Mouse (Mus musculus): Measurements from ENCODE around the gene Prkg1. TPM values are rescaled to one million over a fixed set of nuclear protein-coding genes. Genes with fewer than 3 reads are reported as not detected.

Gene Prkg1
- polyA plus RNA-seq, 1 experiment from 2014 or later: 7.1 TPM

GRCm38 (mm10) chr19:31031596-31031995 is 733.2 kb downstream of the Prkg1 start:
- DNase-seq (ENCODE audit: low spot score): no peak
- WGBS: 69% methylated on average over 6 of the region's 6 CpGs
- H3K9me3 ChIP-seq (replicated peaks; ENCODE audit: control insufficient read depth, low read length): no peaks in the 10 kb centered on the region
- H3K9ac ChIP-seq (replicated peaks; ENCODE audit: low read length): no peak overlapping the region
- H3K36me3 ChIP-seq (replicated peaks; ENCODE audit: control insufficient read depth, insufficient read depth, low read depth, low read length): no peaks in the 10 kb centered on the region
- H3K27ac ChIP-seq (replicated peaks; ENCODE audit: low read depth, low read length): no peak overlapping the region
- H3K4me3 ChIP-seq (ENCODE audit: low read depth, low read length): no peak overlapping the region
- no peaks in the 10 kb centered on the region for H3K27me3 ChIP-seq (ENCODE audit: control insufficient read depth, insufficient read depth, low read length)
- ATAC-seq (replicated peaks; ENCODE audit: insufficient number of reproducible peaks, low FRiP score, low TSS enrichment, low read depth): no peak
- H3K4me1 ChIP-seq (ENCODE audit: control insufficient read depth, insufficient read depth, low read length): no peaks in the 10 kb centered on the region
- no peak overlapping the region for H3K4me2 ChIP-seq (ENCODE audit: low read depth, low read length)

- Histone ChIP-seq H3K27ac (replicated peaks; ENCODE audit: low read depth, low read length) (no peak overlapping the region), H3K4me2 (ENCODE audit: low read depth, low read length) (no peak overlapping the region), H3K36me3 (replicated peaks; ENCODE audit: control insufficient read depth, insufficient read depth, low read depth, low read length) (no peaks in the 10 kb centered on the region), H3K4me3 (ENCODE audit: low read depth, low read length) (no peak overlapping the region), H3K9me3 (replicated peaks; ENCODE audit: control insufficient read depth, low read length) (no peaks in the 10 kb centered on the region), H3K4me1 (ENCODE audit: control insufficient read depth, insufficient read depth, low read length) (no peaks in the 10 kb centered on the region), H3K27me3 (ENCODE audit: control insufficient read depth, insufficient read depth, low read length) (no peaks in the 10 kb centered on the region), H3K9ac (replicated peaks; ENCODE audit: low read length) (no peak overlapping the region)
- WGBS: 75% methylated on average over 5 of the region's 5 CpGs
- ATAC-seq (replicated peaks; ENCODE audit: insufficient number of reproducible peaks, low FRiP score, low TSS enrichment, low read depth) (no peak), DNase-seq (ENCODE audit: low spot score) (no peak)
Observed at GRCm38 (mm10) chr19:31026797-31027196, 738.0 kb downstream of the Prkg1 start.

- no peaks in the 10 kb centered on the region for H3K9me3 ChIP-seq (replicated peaks; ENCODE audit: control insufficient read depth, low read length)
- H3K4me2 ChIP-seq (ENCODE audit: low read depth, low read length): no peak overlapping the region
- H3K36me3 ChIP-seq (replicated peaks; ENCODE audit: control insufficient read depth, insufficient read depth, low read depth, low read length): no peaks in the 10 kb centered on the region
- no peak overlapping the region for H3K27ac ChIP-seq (replicated peaks; ENCODE audit: low read depth, low read length)
- DNase-seq (ENCODE audit: low spot score): no peak
- WGBS: 74% methylated on average over 3 of the region's 3 CpGs
- H3K4me1 ChIP-seq (ENCODE audit: control insufficient read depth, insufficient read depth, low read length): no peaks in the 10 kb centered on the region
- no peak overlapping the region for H3K4me3 ChIP-seq (ENCODE audit: low read depth, low read length)
- H3K27me3 ChIP-seq (ENCODE audit: control insufficient read depth, insufficient read depth, low read length): no peaks in the 10 kb centered on the region
- ATAC-seq (replicated peaks; ENCODE audit: insufficient number of reproducible peaks, low FRiP score, low TSS enrichment, low read depth): no peak
- H3K9ac ChIP-seq (replicated peaks; ENCODE audit: low read length): no peak overlapping the region
Observed at GRCm38 (mm10) chr19:31011528-31012133, 753.2 kb downstream of the Prkg1 start.

GRCm38 (mm10) chr19:30998572-30998971 is 766.3 kb downstream of the Prkg1 start:
- Histone ChIP-seq H3K9me3 (replicated peaks; ENCODE audit: control insufficient read depth, low read length) (no peaks in the 10 kb centered on the region), H3K27ac (replicated peaks; ENCODE audit: low read depth, low read length) (no peak overlapping the region), H3K4me2 (ENCODE audit: low read depth, low read length) (no peak overlapping the region), H3K36me3 (replicated peaks; ENCODE audit: control insufficient read depth, insufficient read depth, low read depth, low read length) (no peaks in the 10 kb centered on the region), H3K9ac (replicated peaks; ENCODE audit: low read length) (no peak overlapping the region), H3K4me3 (ENCODE audit: low read depth, low read length) (no peak overlapping the region), H3K27me3 (ENCODE audit: control insufficient read depth, insufficient read depth, low read length) (no peaks in the 10 kb centered on the region), H3K4me1 (ENCODE audit: control insufficient read depth, insufficient read depth, low read length) (no peaks in the 10 kb centered on the region)
- WGBS: 91% methylated on average over 2 of the region's 2 CpGs
- ATAC-seq (replicated peaks; ENCODE audit: insufficient number of reproducible peaks, low FRiP score, low TSS enrichment, low read depth) (no peak), DNase-seq (ENCODE audit: low spot score) (no peak)

- WGBS: 89% methylated on average over 4 of the region's 4 CpGs
- Histone ChIP-seq H3K9ac (replicated peaks; ENCODE audit: low read length) (no peak overlapping the region), H3K27me3 (ENCODE audit: control insufficient read depth, insufficient read depth, low read length) (no peaks in the 10 kb centered on the region), H3K27ac (replicated peaks; ENCODE audit: low read depth, low read length) (no peak overlapping the region), H3K4me3 (ENCODE audit: low read depth, low read length) (no peak overlapping the region), H3K4me1 (ENCODE audit: control insufficient read depth, insufficient read depth, low read length) (no peaks in the 10 kb centered on the region), H3K36me3 (replicated peaks; ENCODE audit: control insufficient read depth, insufficient read depth, low read depth, low read length) (no peaks in the 10 kb centered on the region), H3K9me3 (replicated peaks; ENCODE audit: control insufficient read depth, low read length) (no peaks in the 10 kb centered on the region), H3K4me2 (ENCODE audit: low read depth, low read length) (no peak overlapping the region)
- ATAC-seq (replicated peaks; ENCODE audit: insufficient number of reproducible peaks, low FRiP score, low TSS enrichment, low read depth) (no peak), DNase-seq (ENCODE audit: low spot score) (no peak)
Observed at GRCm38 (mm10) chr19:30990390-30990789, 774.4 kb downstream of the Prkg1 start.

GRCm38 (mm10) chr19:30982436-30982835 is 782.4 kb downstream of the Prkg1 start:
- H3K4me2 ChIP-seq (ENCODE audit: low read depth, low read length): no peak overlapping the region
- no peak overlapping the region for H3K9ac ChIP-seq (replicated peaks; ENCODE audit: low read length)
- H3K36me3 ChIP-seq (replicated peaks; ENCODE audit: control insufficient read depth, insufficient read depth, low read depth, low read length): no peaks in the 10 kb centered on the region
- WGBS: 91% methylated on average over 4 of the region's 4 CpGs
- no peaks in the 10 kb centered on the region for H3K9me3 ChIP-seq (replicated peaks; ENCODE audit: control insufficient read depth, low read length)
- ATAC-seq (replicated peaks; ENCODE audit: insufficient number of reproducible peaks, low FRiP score, low TSS enrichment, low read depth) (no peak), DNase-seq (ENCODE audit: low spot score) (no peak)
- no peak overlapping the region for H3K27ac ChIP-seq (replicated peaks; ENCODE audit: low read depth, low read length)
- H3K4me1 ChIP-seq (ENCODE audit: control insufficient read depth, insufficient read depth, low read length): no peaks in the 10 kb centered on the region
- no peak overlapping the region for H3K4me3 ChIP-seq (ENCODE audit: low read depth, low read length)
- H3K27me3 ChIP-seq (ENCODE audit: control insufficient read depth, insufficient read depth, low read length): no peaks in the 10 kb centered on the region

GRCm38 (mm10) chr19:30978096-30978495 is 786.7 kb downstream of the Prkg1 start:
- no peaks in the 10 kb centered on the region for H3K4me1 ChIP-seq (ENCODE audit: control insufficient read depth, insufficient read depth, low read length)
- H3K9ac ChIP-seq (replicated peaks; ENCODE audit: low read length): no peak overlapping the region
- H3K36me3 ChIP-seq (replicated peaks; ENCODE audit: control insufficient read depth, insufficient read depth, low read depth, low read length): no peaks in the 10 kb centered on the region
- H3K27ac ChIP-seq (replicated peaks; ENCODE audit: low read depth, low read length): no peak overlapping the region
- DNase-seq (ENCODE audit: low spot score) (no peak), ATAC-seq (replicated peaks; ENCODE audit: insufficient number of reproducible peaks, low FRiP score, low TSS enrichment, low read depth) (no peak)
- no peaks in the 10 kb centered on the region for H3K27me3 ChIP-seq (ENCODE audit: control insufficient read depth, insufficient read depth, low read length)
- no peak overlapping the region for H3K4me2 ChIP-seq (ENCODE audit: low read depth, low read length)
- H3K4me3 ChIP-seq (ENCODE audit: low read depth, low read length): no peak overlapping the region
- WGBS: 83% methylated on average over 4 of the region's 4 CpGs
- no peaks in the 10 kb centered on the region for H3K9me3 ChIP-seq (replicated peaks; ENCODE audit: control insufficient read depth, low read length)

GRCm38 (mm10) chr19:30950610-30951009 is 814.2 kb downstream of the Prkg1 start:
- H3K36me3 ChIP-seq (replicated peaks; ENCODE audit: control insufficient read depth, insufficient read depth, low read depth, low read length): no peaks in the 10 kb centered on the region
- ATAC-seq (replicated peaks; ENCODE audit: insufficient number of reproducible peaks, low FRiP score, low TSS enrichment, low read depth) (no peak), DNase-seq (ENCODE audit: low spot score) (no peak)
- H3K27me3 ChIP-seq (ENCODE audit: control insufficient read depth, insufficient read depth, low read length): no peaks in the 10 kb centered on the region
- no peak overlapping the region for H3K4me3 ChIP-seq (ENCODE audit: low read depth, low read length)
- H3K27ac ChIP-seq (replicated peaks; ENCODE audit: low read depth, low read length): no peak overlapping the region
- H3K9me3 ChIP-seq (replicated peaks; ENCODE audit: control insufficient read depth, low read length): no peaks in the 10 kb centered on the region
- H3K4me2 ChIP-seq (ENCODE audit: low read depth, low read length): no peak overlapping the region
- H3K4me1 ChIP-seq (ENCODE audit: control insufficient read depth, insufficient read depth, low read length): no peaks in the 10 kb centered on the region
- no peak overlapping the region for H3K9ac ChIP-seq (replicated peaks; ENCODE audit: low read length)
- 75% methylated on average over 3 of the region's 3 CpGs for WGBS
